In the genomic region with DNA sequence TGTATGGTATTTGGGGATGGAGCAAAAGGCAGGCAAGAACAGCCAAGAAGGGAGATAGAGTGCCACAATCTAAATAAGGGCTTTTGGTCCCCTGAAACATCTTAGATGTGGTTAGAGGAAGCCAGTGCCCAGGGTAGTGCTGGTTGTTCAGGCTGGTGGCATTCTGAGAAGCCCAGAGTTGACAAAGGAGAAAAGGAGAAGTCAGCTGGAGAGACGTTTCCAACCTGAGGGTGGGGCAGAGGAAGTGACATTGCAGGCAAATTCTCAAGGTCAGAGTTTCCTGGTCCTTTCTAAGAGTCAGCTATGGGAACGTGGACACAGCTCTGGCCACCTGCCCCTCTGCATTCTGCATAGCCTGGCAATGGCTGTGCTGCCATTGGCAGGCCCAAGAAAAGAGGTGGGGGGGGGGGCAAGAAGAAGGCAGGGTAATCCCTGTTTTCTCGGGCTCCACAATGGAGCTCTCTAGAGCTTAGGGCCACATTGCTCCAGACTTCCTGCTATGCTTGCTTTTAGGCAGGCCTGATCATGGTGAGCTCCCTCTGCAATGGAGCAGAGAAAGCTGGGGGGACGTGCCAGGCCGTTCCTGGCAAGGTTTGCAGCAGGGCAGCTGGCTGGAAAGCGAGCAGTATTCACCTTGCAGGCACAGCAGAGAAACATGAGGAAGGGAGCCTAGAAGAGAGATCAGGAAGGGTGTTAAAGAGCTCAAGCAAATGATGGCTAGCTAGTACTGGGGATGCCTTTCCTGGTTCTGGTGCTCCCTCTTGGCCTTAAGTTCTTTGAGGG, we compare ENCODE assay signal across 26 mouse cellular contexts. TPM values are rescaled to one million over a fixed set of nuclear protein-coding genes. Genes with fewer than 3 reads are reported as not detected.
DNase-seq lines count a peak whose midpoint lies in the region; ATAC-seq and TF ChIP-seq lines count a peak whose summit lies in the region.
"Had no signal": no experiment of that assay in that cellular context is flagged by ENCODE, and none has a peak within 500 bp of the region (broad histone marks: within the 10 kb centered on the region; RNA-seq: fewer than 3 reads in every experiment).

No protein-coding gene starts in this region.

- H3K27ac ChIP-seq in kidney, adult 2 months (ENCODE audit: insufficient read depth, low read depth, low read length) = peak overlapping the region; percentile 28; the same call in 1 of the 2 replicates
- H3K27ac ChIP-seq: embryonic facial prominence, embryonic 10.5 days; forebrain, embryonic 10.5 days; gastrocnemius, adult 2 months; heart, embryonic 15.5 days; hindbrain, embryonic 10.5 days; hindbrain, embryonic 14.5 days had no signal

- WGBS in kidney, adult 2 months = 49% methylated on average over 6 of the region's 6 CpGs

- peak; percentile 82 for ATAC-seq in megakaryocyte, adult 5-6 weeks (ENCODE audit: poor library complexity, severe bottlenecking)
- ATAC-seq: CD4-positive, CD25-positive, alpha-beta regulatory T cell, adult 4 months; forebrain, embryonic 14.5 days had no signal

- DNase-seq in kidney, adult 2 months = peak; percentile 30
- no peak for DNase-seq in kidney, postnatal 14 days
- DNase-seq in A20 (ENCODE audit: low read depth, low spot score) (peak; percentile 30), MEL-GATA-1-ER (ENCODE audit: extremely low read depth, low read depth) (peak; percentile 44)
- no peak for DNase-seq in heart, adult 9 months (ENCODE audit: low spot score in 2 of 2)
- no peak for DNase-seq in retina, postnatal 1 day
- DNase-seq: adrenal gland, adult 2 months; adrenal gland, postnatal 25 days; B cell, adult 2 months; cerebellum, adult 8-10 months; cerebellum, postnatal 36 days; gastrocnemius, adult 2 months; gastrocnemius, postnatal 25 days; heart, adult 11 months; heart, postnatal 14 days had no signal

- peaks cover 3% of the 10 kb centered on the region; the same call in 1 of the 2 replicates for H3K4me1 ChIP-seq in kidney, adult 2 months (ENCODE audit: control insufficient read depth, insufficient read depth, low read length)
- H3K4me1 ChIP-seq: embryonic facial prominence, embryonic 10.5 days; heart, embryonic 15.5 days had no signal

- TF ChIP-seq CTCF in kidney, adult 2 months (conservative IDR thresholded peaks at IDR 0.05; ENCODE audit: insufficient read depth, insufficient read length, low read depth, low read length) = no peak

- H3K4me3 ChIP-seq in kidney, adult 2 months (ENCODE audit: insufficient read depth, low read depth, low read length) = no peak overlapping the region
- H3K4me3 ChIP-seq: embryonic facial prominence, embryonic 10.5 days; erythroblast, embryonic 14.5 days; forebrain, embryonic 10.5 days; gastrocnemius, adult 2 months; heart, embryonic 15.5 days; hindbrain, embryonic 10.5 days had no signal

- no peaks in the 10 kb centered on the region for H3K27me3 ChIP-seq in kidney, adult 2 months (replicated peaks; ENCODE audit: control insufficient read depth, insufficient read depth, low read length)

- TF ChIP-seq POLR2A in kidney, adult 2 months (IDR thresholded peaks at IDR 0.05; ENCODE audit: low read depth, low read length) = no peak

- no peaks in the 10 kb centered on the region for H3K36me3 ChIP-seq in kidney, adult 2 months (ENCODE audit: control insufficient read depth, insufficient read depth, low read length)
- H3K36me3 ChIP-seq: embryonic facial prominence, embryonic 10.5 days; forebrain, embryonic 10.5 days; heart, embryonic 15.5 days; hindbrain, embryonic 10.5 days had no signal

RNA-seq across cellular contexts. Expression of gene Pax2, which starts 14.6 kb away (rescaled TPM):
- polyA plus RNA-seq in kidney, adult 2 months (2012; rRNA removed) = 25.8 and 29.7 TPM in 2 replicates
- not detected in 2 replicates for total RNA-seq in megakaryocyte, adult 5-6 weeks (2015)
- not detected in 2 replicates for total RNA-seq in megakaryocyte, adult 5-6 weeks (2017)
- total RNA-seq: adrenal gland, adult 2 months; adrenal gland, postnatal 25 days; gastrocnemius, adult 2 months; gastrocnemius, postnatal 25 days; heart, postnatal 14 days had no signal
- polyA plus RNA-seq: adrenal gland, adult 2 months; erythroblast, embryonic 14.5 days; heart, embryonic 11.5 days; heart, embryonic 15.5 days; intestine, embryonic 16.5 days had no signal

Comparison
In these comparisons a context has a peak if more than half of its experiments do, and no peak if none do; other contexts are left out.
1. DNase-seq: peak in kidney, adult 2 months (single experiment), A20 (single experiment) and MEL-GATA-1-ER (single experiment); none in kidney, postnatal 14 days (single experiment), heart, adult 9 months (0 of 2) and retina, postnatal 1 day (single experiment).